Mouse (Mus musculus) kidney, postnatal 0 days (tissue): ENCODE measurements around the gene Scn8a. TPM values are rescaled to one million over a fixed set of nuclear protein-coding genes. Genes with fewer than 3 reads are reported as not detected.

Experiments used
- ATAC-seq: fragments of 200-750 bp; cut with Nextera tagmentation; replicated peaks from 2 replicates; pipeline ENCODE4 v1.8.0; 2017; ENCODE audit warnings: low read depth, moderate number of reproducible peaks, moderate TSS enrichment, moderate library complexity; ENCODE audit not compliant: low FRiP score
- DNase-seq: peaks from one replicate; pipeline ENCODE4 v3.0.0-alpha.2; 2016; ENCODE audit warnings: low spot score
- H3K27ac ChIP-seq: fragments of 300-500 bp; sonication (generic); 2 replicates; pipeline ENCODE4 v1.5.1; 2014; ENCODE audit warnings: mild to moderate bottlenecking
- H3K27me3 ChIP-seq: fragments of 300-500 bp; sonication (generic); 2 replicates; pipeline ENCODE4 v1.6.1; 2014; ENCODE audit warnings: low read length, mixed read lengths; ENCODE audit not compliant: insufficient read depth
- H3K36me3 ChIP-seq: fragments of 300-500 bp; sonication (generic); 2 replicates; pipeline ENCODE4 v1.6.1; 2014; ENCODE audit warnings: low read length, mixed read lengths; ENCODE audit not compliant: insufficient read depth
- H3K4me1 ChIP-seq: fragments of 300-500 bp; sonication (generic); replicated peaks from 2 replicates; pipeline ENCODE4 v1.6.1; 2014; ENCODE audit warnings: antibody characterized with exemption, low read length, mixed read lengths; ENCODE audit not compliant: insufficient read depth
- H3K4me2 ChIP-seq: fragments of 300-500 bp; sonication (generic); 2 replicates; pipeline ENCODE4 v1.6.1; 2014; ENCODE audit warnings: mild to moderate bottlenecking, low read length, moderate library complexity, mixed read lengths
- H3K4me3 ChIP-seq: fragments of 300-500 bp; sonication (generic); replicated peaks from 2 replicates; pipeline ENCODE4 v1.5.1; 2014; ENCODE audit warnings: low read depth, low read length
- H3K9ac ChIP-seq: fragments of 300-500 bp; sonication (generic); 2 replicates; pipeline ENCODE4 v1.6.1; 2014; ENCODE audit warnings: low read depth, low read length
- H3K9me3 ChIP-seq: fragments of 300-500 bp; sonication (generic); replicated peaks from 2 replicates; pipeline ENCODE4 v1.6.1; 2016; ENCODE audit warnings: low read length, inconsistent platforms, mixed read lengths
- CTCF ChIP-seq: IDR thresholded peaks from 2 replicates; pipeline ENCODE4 v1.5.1; 2016; ENCODE audit warnings: antibody characterized with exemption, low read depth, mild to moderate bottlenecking, moderate library complexity
- WGBS: fragments of 180-500 bp; shearing (Covaris S2); extraction: QIAGEN DNeasy Blood & Tissue Kit; methylation state at CpG from one replicate; pipeline ENCODE4 v1.1.7; 2014; 5-methylcytosine and 5-hydroxymethylcytosine counted together
- polyA plus RNA-seq: library from polyadenylated mRNA; unstranded; fragments of >200 nt; fragmentation: Nextera tagmentation; extraction: Ambion mirVana; gene quantifications from 2 replicates; pipeline ENCODE4 v1.2.1, GENCODE M21; 2015

The Scn8a gene
- polyA plus RNA-seq, 1 experiment from 2014 or later = 5.9 TPM

GRCm38 (mm10) chr15:101069641-101070190 lies 200.1 kb downstream of the Scn8a start:
- Histone ChIP-seq H3K36me3 (no peaks in the 10 kb centered on the region), H3K4me2 (peak overlapping the region; percentile 18; the same call in 1 of the 2 replicates), H3K27me3 (no peaks in the 10 kb centered on the region), H3K9ac (peak overlapping the region; percentile 42; the same call in 1 of the 2 replicates), H3K4me1 (peaks cover 77% of the 10 kb centered on the region), H3K9me3 (no peaks in the 10 kb centered on the region), H3K27ac (peak overlapping the region; percentile 82), H3K4me3 (no peak overlapping the region)
- DNase-seq (no peak), ATAC-seq (no peak; the same call in 1 of the 2 replicates)
- no peak for TF ChIP-seq CTCF
- WGBS = 39% methylated on average over 9 of the region's 9 CpGs

- no peaks in the 10 kb centered on the region for H3K36me3 ChIP-seq
- no peaks in the 10 kb centered on the region for H3K9me3 ChIP-seq
- WGBS = 12% methylated on average over 5 of the region's 5 CpGs
- peak overlapping the region; percentile 23; the same call in 1 of the 2 replicates for H3K4me2 ChIP-seq
- no peak for DNase-seq
- TF ChIP-seq CTCF = no peak
- peak overlapping the region; percentile 82 for H3K27ac ChIP-seq
- H3K9ac ChIP-seq = 0 out of 2 replicates have a peak overlapping the region, but pooled peaks have one; percentile 42
- H3K4me1 ChIP-seq = peaks cover 76% of the 10 kb centered on the region
- ATAC-seq = peak; percentile 52
- no peak overlapping the region for H3K4me3 ChIP-seq
- no peaks in the 10 kb centered on the region for H3K27me3 ChIP-seq
These were observed 201.1 kb downstream of the Scn8a start for GRCm38 (mm10) chr15:101070762-101071161.

GRCm38 (mm10) chr15:101072736-101073135 lies 203.1 kb downstream of the Scn8a start:
- WGBS = 58% methylated on average over 2 of the region's 2 CpGs
- Histone ChIP-seq H3K4me2 (no peak overlapping the region), H3K9me3 (no peaks in the 10 kb centered on the region), H3K9ac (no peak overlapping the region), H3K4me3 (no peak overlapping the region), H3K36me3 (no peaks in the 10 kb centered on the region), H3K4me1 (peaks cover 72% of the 10 kb centered on the region), H3K27ac (peak overlapping the region; percentile 5; the same call in 1 of the 2 replicates), H3K27me3 (no peaks in the 10 kb centered on the region)
- ATAC-seq = no peak
- no peak for DNase-seq
- no peak for TF ChIP-seq CTCF

GRCm38 (mm10) chr15:101074067-101074466 lies 204.4 kb downstream of the Scn8a start:
- ATAC-seq (no peak), DNase-seq (no peak)
- TF ChIP-seq CTCF = no peak
- H3K9ac ChIP-seq = no peak overlapping the region
- WGBS = 78% methylated on average over 5 of the region's 5 CpGs
- no peak overlapping the region for H3K4me2 ChIP-seq
- H3K9me3 ChIP-seq = no peaks in the 10 kb centered on the region
- peaks cover 63% of the 10 kb centered on the region for H3K4me1 ChIP-seq
- H3K27me3 ChIP-seq = no peaks in the 10 kb centered on the region
- no peak overlapping the region for H3K4me3 ChIP-seq
- H3K36me3 ChIP-seq = no peaks in the 10 kb centered on the region
- H3K27ac ChIP-seq = peak overlapping the region; percentile 48; the same call in 1 of the 2 replicates

GRCm38 (mm10) chr15:101075150-101075549 lies 205.5 kb downstream of the Scn8a start:
- 70% methylated on average over 4 of the region's 4 CpGs for WGBS

GRCm38 (mm10) chr15:101075656-101076055 lies 206.0 kb downstream of the Scn8a start:
- WGBS = 25% methylated on average over 5 of the region's 5 CpGs
- peak; percentile 39 for DNase-seq
- peak overlapping the region; percentile 99 for H3K27ac ChIP-seq
- peak overlapping the region; percentile 94; the same call in 1 of the 2 replicates for H3K9ac ChIP-seq
- H3K4me3 ChIP-seq = peak overlapping the region; percentile 92; the same call in 1 of the 2 replicates
- no peak for TF ChIP-seq CTCF
- H3K27me3 ChIP-seq = no peaks in the 10 kb centered on the region
- ATAC-seq = no peak
- peaks cover 54% of the 10 kb centered on the region for H3K4me1 ChIP-seq
- peak overlapping the region; percentile 76 for H3K4me2 ChIP-seq
- H3K9me3 ChIP-seq = no peaks in the 10 kb centered on the region
- no peaks in the 10 kb centered on the region for H3K36me3 ChIP-seq

More at GRCm38 (mm10) chr15:101075150-101075549, 205.5 kb downstream of the Scn8a start:
- no peak overlapping the region for H3K9ac ChIP-seq
- peaks cover 57% of the 10 kb centered on the region for H3K4me1 ChIP-seq
- DNase-seq (no peak), ATAC-seq (no peak)
- peak; percentile 31; the same call in 1 of the 2 replicates for TF ChIP-seq CTCF
- no peaks in the 10 kb centered on the region for H3K36me3 ChIP-seq
- H3K4me2 ChIP-seq = peak overlapping the region; percentile 76; the same call in 1 of the 2 replicates
- H3K27ac ChIP-seq = peak overlapping the region; percentile 99
- no peaks in the 10 kb centered on the region for H3K9me3 ChIP-seq
- no peak overlapping the region for H3K4me3 ChIP-seq
- no peaks in the 10 kb centered on the region for H3K27me3 ChIP-seq
